Mouse (Mus musculus): ENCODE data around the gene Gm49711. TPM values are rescaled to one million over a fixed set of nuclear protein-coding genes. Genes with fewer than 3 reads are reported as not detected.

Gene Gm49711
- total RNA-seq, 1 experiment: not detected

GRCm38 (mm10) chr16:92215599-92216390, 157.7 kb downstream of the Gm49711 start:
- Histone ChIP-seq H3K4me3 (ENCODE audit: insufficient read depth in 1 of 2, low read depth in 1 of 2, low read length in 2 of 2, poor library complexity in 1 of 2, severe bottlenecking in 1 of 2) (no peak overlapping the region), H3K4me1 (ENCODE audit: control insufficient read depth in 2 of 2, insufficient read depth in 2 of 2, low read length in 2 of 2, poor library complexity in 1 of 2) (peaks cover 7% of the 10 kb centered on the region in 2 experiments; a peak in 2 of 4 replicates), H3K9me3 (ENCODE audit: control insufficient read depth, insufficient read depth, low read depth, low read length) (no peaks in the 10 kb centered on the region), H3K9ac (ENCODE audit: insufficient read depth, low read depth, low read length, poor library complexity, severe bottlenecking) (no peak overlapping the region), H3K36me3 (ENCODE audit: control insufficient read depth, insufficient read depth, low read length, poor library complexity, severe bottlenecking) (no peaks in the 10 kb centered on the region), H3K27ac (ENCODE audit: insufficient read depth, low read depth, low read length, poor library complexity, severe bottlenecking) (no peak overlapping the region)
- DNase-seq (ENCODE audit: low read depth, low spot score): no peak
- in situ Hi-C loops (cut with MboI; ENCODE audit: low sequenced_read_pairs in 2 of 2, unreplicated experiment in 2 of 2): no loop called here
- TF ChIP-seq ZNF384 (IDR thresholded peaks at IDR 0.05; ENCODE audit: low read depth, low read length) (no peak), CHD2 (IDR thresholded peaks at IDR 0.05; ENCODE audit: low read depth, low read length) (no peak), MAFK (IDR thresholded peaks at IDR 0.05; ENCODE audit: insufficient read depth, low read depth, low read length) (no peak), HCFC1 (IDR thresholded peaks at IDR 0.05; ENCODE audit: borderline replicate concordance, insufficient read depth, low read length) (no peak), ZC3H11A (IDR thresholded peaks at IDR 0.05; ENCODE audit: borderline replicate concordance, low read depth, low read length) (no peak)

GRCm38 (mm10) chr16:92220754-92221153, 162.6 kb downstream of the Gm49711 start:
- H3K27ac ChIP-seq (ENCODE audit: insufficient read depth, low read depth, low read length, poor library complexity, severe bottlenecking): no peak overlapping the region
- TF ChIP-seq HCFC1 (IDR thresholded peaks at IDR 0.05; ENCODE audit: borderline replicate concordance, insufficient read depth, low read length) (no peak), CHD2 (IDR thresholded peaks at IDR 0.05; ENCODE audit: low read depth, low read length) (no peak), ZNF384 (IDR thresholded peaks at IDR 0.05; ENCODE audit: low read depth, low read length) (no peak), ZC3H11A (IDR thresholded peaks at IDR 0.05; ENCODE audit: borderline replicate concordance, low read depth, low read length) (no peak), MAFK (IDR thresholded peaks at IDR 0.05; ENCODE audit: insufficient read depth, low read depth, low read length) (no peak)
- in situ Hi-C loops (cut with MboI; ENCODE audit: low sequenced_read_pairs in 2 of 2, unreplicated experiment in 2 of 2): no loop called here
- H3K9ac ChIP-seq (ENCODE audit: insufficient read depth, low read depth, low read length, poor library complexity, severe bottlenecking): no peak overlapping the region
- DNase-seq (ENCODE audit: low read depth, low spot score): no peak
- no peaks in the 10 kb centered on the region for H3K36me3 ChIP-seq (ENCODE audit: control insufficient read depth, insufficient read depth, low read length, poor library complexity, severe bottlenecking)
- no peaks in the 10 kb centered on the region for H3K9me3 ChIP-seq (ENCODE audit: control insufficient read depth, insufficient read depth, low read depth, low read length)
- no peak overlapping the region for H3K4me3 ChIP-seq (ENCODE audit: insufficient read depth in 1 of 2, low read depth in 1 of 2, low read length in 2 of 2, poor library complexity in 1 of 2, severe bottlenecking in 1 of 2)
- peaks cover 0 to 1% of the 10 kb centered on the region in 2 experiments; a peak in 1 of 4 replicates for H3K4me1 ChIP-seq (ENCODE audit: control insufficient read depth in 2 of 2, insufficient read depth in 2 of 2, low read length in 2 of 2, poor library complexity in 1 of 2)

- H3K36me3 ChIP-seq (ENCODE audit: control insufficient read depth, insufficient read depth, low read length, poor library complexity, severe bottlenecking): no peaks in the 10 kb centered on the region
- no peak overlapping the region for H3K9ac ChIP-seq (ENCODE audit: insufficient read depth, low read depth, low read length, poor library complexity, severe bottlenecking)
- in situ Hi-C loops (cut with MboI; ENCODE audit: low sequenced_read_pairs in 2 of 2, unreplicated experiment in 2 of 2): no loop called here
- no peak overlapping the region for H3K4me3 ChIP-seq (ENCODE audit: insufficient read depth in 1 of 2, low read depth in 1 of 2, low read length in 2 of 2, poor library complexity in 1 of 2, severe bottlenecking in 1 of 2)
- no peak overlapping the region for H3K27ac ChIP-seq (ENCODE audit: insufficient read depth, low read depth, low read length, poor library complexity, severe bottlenecking)
- H3K4me1 ChIP-seq (ENCODE audit: control insufficient read depth in 2 of 2, insufficient read depth in 2 of 2, low read length in 2 of 2, poor library complexity in 1 of 2): no peaks in the 10 kb centered on the region
- H3K9me3 ChIP-seq (ENCODE audit: control insufficient read depth, insufficient read depth, low read depth, low read length): no peaks in the 10 kb centered on the region
- TF ChIP-seq HCFC1 (IDR thresholded peaks at IDR 0.05; ENCODE audit: borderline replicate concordance, insufficient read depth, low read length): no peak
- no peak for TF ChIP-seq CHD2 (IDR thresholded peaks at IDR 0.05; ENCODE audit: low read depth, low read length)
- no peak for TF ChIP-seq ZC3H11A (IDR thresholded peaks at IDR 0.05; ENCODE audit: borderline replicate concordance, low read depth, low read length)
- TF ChIP-seq ZNF384 (IDR thresholded peaks at IDR 0.05; ENCODE audit: low read depth, low read length): no peak
- no peak for TF ChIP-seq MAFK (IDR thresholded peaks at IDR 0.05; ENCODE audit: insufficient read depth, low read depth, low read length)
- DNase-seq (ENCODE audit: low read depth, low spot score): no peak
Measured at GRCm38 (mm10) chr16:92228332-92228919, 170.3 kb downstream of the Gm49711 start.

- DNase-seq (ENCODE audit: low read depth, low spot score): no peak
- H3K4me3 ChIP-seq (ENCODE audit: insufficient read depth in 1 of 2, low read depth in 1 of 2, low read length in 2 of 2, poor library complexity in 1 of 2, severe bottlenecking in 1 of 2): no peak overlapping the region
Measured at GRCm38 (mm10) chr16:92230476-92230931, 172.4 kb downstream of the Gm49711 start.

More at GRCm38 (mm10) chr16:92230476-92230931, 172.4 kb downstream of the Gm49711 start:
- no peak overlapping the region for H3K27ac ChIP-seq (ENCODE audit: insufficient read depth, low read depth, low read length, poor library complexity, severe bottlenecking)
- in situ Hi-C loops (cut with MboI; ENCODE audit: low sequenced_read_pairs in 2 of 2, unreplicated experiment in 2 of 2): no loop called here
- no peaks in the 10 kb centered on the region for H3K36me3 ChIP-seq (ENCODE audit: control insufficient read depth, insufficient read depth, low read length, poor library complexity, severe bottlenecking)
- H3K9ac ChIP-seq (ENCODE audit: insufficient read depth, low read depth, low read length, poor library complexity, severe bottlenecking): no peak overlapping the region
- TF ChIP-seq HCFC1 (IDR thresholded peaks at IDR 0.05; ENCODE audit: borderline replicate concordance, insufficient read depth, low read length): no peak
- TF ChIP-seq CHD2 (IDR thresholded peaks at IDR 0.05; ENCODE audit: low read depth, low read length): no peak
- no peak for TF ChIP-seq ZC3H11A (IDR thresholded peaks at IDR 0.05; ENCODE audit: borderline replicate concordance, low read depth, low read length)
- no peak for TF ChIP-seq MAFK (IDR thresholded peaks at IDR 0.05; ENCODE audit: insufficient read depth, low read depth, low read length)
- TF ChIP-seq ZNF384 (IDR thresholded peaks at IDR 0.05; ENCODE audit: low read depth, low read length): no peak
- no peaks in the 10 kb centered on the region for H3K4me1 ChIP-seq (ENCODE audit: control insufficient read depth in 2 of 2, insufficient read depth in 2 of 2, low read length in 2 of 2, poor library complexity in 1 of 2)
- no peaks in the 10 kb centered on the region for H3K9me3 ChIP-seq (ENCODE audit: control insufficient read depth, insufficient read depth, low read depth, low read length)
